Mouse (Mus musculus) stomach, adult 2 months (tissue): ENCODE results near the gene Klra4. TPM values are rescaled to one million over a fixed set of nuclear protein-coding genes. Genes with fewer than 3 reads are reported as not detected.

Experiments
- polyA plus RNA-seq: library from polyadenylated mRNA; depleted of rRNA; stranded (reverse); fragments of >200 nt; gene quantifications from 2 replicates; pipeline ENCODE4 v1.2.3, GENCODE M21; 2012; rRNA removed

The Klra4 gene
- not detected in 2 replicates for polyA plus RNA-seq

GRCm38 (mm10) chr6:130067171-130067570 lies at the start of gene Klra4:
Gene Klra4, minus strand, starts transcription at chr6:130067271.

GRCm38 (mm10) chr6:130026854-130027253 lies 40.2 kb downstream of the Klra4 start, which contains the start of gene Klra6:
Gene Klra6, minus strand, starts transcription at chr6:130026954.

Other genes with a start within 250 kb of the Klra4 start
- not detected in 2 replicates for gene Gm17631, start 204.6 kb downstream of the Klra4 start, polyA plus RNA-seq
- not detected in 2 replicates for gene Klra17, start 190.6 kb downstream of the Klra4 start, polyA plus RNA-seq
- not detected in 2 replicates for gene Klra5, start 149.6 kb downstream of the Klra4 start, polyA plus RNA-seq
- not detected in 2 replicates for gene Klra6, start 40.3 kb downstream of the Klra4 start, polyA plus RNA-seq
- not detected in 2 replicates for gene Klra8, start 62.6 kb upstream of the Klra4 start, polyA plus RNA-seq
- gene Klra9, start 125.8 kb upstream of the Klra4 start, polyA plus RNA-seq, result not detected in 2 replicates
- not detected in 2 replicates for gene Klra7, start 166.1 kb upstream of the Klra4 start, polyA plus RNA-seq
- gene Klra10, start 214.7 kb upstream of the Klra4 start, polyA plus RNA-seq, result not detected in 2 replicates